Mouse (Mus musculus): ENCODE results near the gene Rnf141. TPM values are rescaled to one million over a fixed set of nuclear protein-coding genes. Genes with fewer than 3 reads are reported as not detected.

The Rnf141 gene
- polyA plus RNA-seq, 1 experiment, result 76.4 TPM

GRCm38 (mm10) chr7:110768451-110769064, 75.7 kb downstream of the Rnf141 start:
- Histone ChIP-seq H3K36me3 (ENCODE audit: control insufficient read depth, insufficient read depth, low read length) (no peaks in the 10 kb centered on the region), H3K27me3 (ENCODE audit: control insufficient read depth, insufficient read depth, low read length) (no peaks in the 10 kb centered on the region), H3K4me3 (ENCODE audit: control insufficient read depth, low read depth, low read length) (peak overlapping the region; percentile 44), H3K4me1 (ENCODE audit: control insufficient read depth, insufficient read depth, low read length) (peaks cover 10% of the 10 kb centered on the region), H3K27ac (ENCODE audit: control insufficient read depth, insufficient read depth, low read depth, low read length) (no peak overlapping the region)
- no peak for TF ChIP-seq CTCF (IDR thresholded peaks at IDR 0.05; ENCODE audit: control insufficient read depth, insufficient read depth, insufficient replicate concordance, low read depth, low read length)
- TF ChIP-seq POLR2A (IDR thresholded peaks at IDR 0.05; ENCODE audit: control insufficient read depth, low read depth, low read length), result no peak

- H3K27me3 ChIP-seq (ENCODE audit: control insufficient read depth, insufficient read depth, low read length), result no peaks in the 10 kb centered on the region
- peak within 1 kb of the TSS; percentile 44 for H3K4me3 ChIP-seq (ENCODE audit: control insufficient read depth, low read depth, low read length)
- H3K4me1 ChIP-seq (ENCODE audit: control insufficient read depth, insufficient read depth, low read length), result peaks cover 10% of the 10 kb centered on the region
- no peak within 1 kb of the TSS for H3K27ac ChIP-seq (ENCODE audit: control insufficient read depth, insufficient read depth, low read depth, low read length)
- H3K36me3 ChIP-seq (ENCODE audit: control insufficient read depth, insufficient read depth, low read length), result no peaks in the 10 kb centered on the region
- TF ChIP-seq CTCF (IDR thresholded peaks at IDR 0.05; ENCODE audit: control insufficient read depth, insufficient read depth, insufficient replicate concordance, low read depth, low read length) (no peak), POLR2A (IDR thresholded peaks at IDR 0.05; ENCODE audit: control insufficient read depth, low read depth, low read length) (no peak)
Measured at GRCm38 (mm10) chr7:110768001-110768400, 76.3 kb downstream of the Rnf141 start, which contains the start of gene Ampd3. Ampd3 (plus strand) TSS chr7:110768206.

GRCm38 (mm10) chr7:110762605-110763180, 81.6 kb downstream of the Rnf141 start:
- Histone ChIP-seq H3K27ac (ENCODE audit: control insufficient read depth, insufficient read depth, low read depth, low read length) (no peak overlapping the region), H3K4me3 (ENCODE audit: control insufficient read depth, low read depth, low read length) (no peak overlapping the region), H3K4me1 (ENCODE audit: control insufficient read depth, insufficient read depth, low read length) (no peaks in the 10 kb centered on the region), H3K27me3 (ENCODE audit: control insufficient read depth, insufficient read depth, low read length) (no peaks in the 10 kb centered on the region), H3K36me3 (ENCODE audit: control insufficient read depth, insufficient read depth, low read length) (no peaks in the 10 kb centered on the region)
- TF ChIP-seq POLR2A (IDR thresholded peaks at IDR 0.05; ENCODE audit: control insufficient read depth, low read depth, low read length) (no peak), CTCF (IDR thresholded peaks at IDR 0.05; ENCODE audit: control insufficient read depth, insufficient read depth, insufficient replicate concordance, low read depth, low read length) (no peak)

- peaks cover 5% of the 10 kb centered on the region for H3K4me1 ChIP-seq (ENCODE audit: control insufficient read depth, insufficient read depth, low read length)
- no peaks in the 10 kb centered on the region for H3K27me3 ChIP-seq (ENCODE audit: control insufficient read depth, insufficient read depth, low read length)
- no peak overlapping the region for H3K4me3 ChIP-seq (ENCODE audit: control insufficient read depth, low read depth, low read length)
- TF ChIP-seq CTCF (IDR thresholded peaks at IDR 0.05; ENCODE audit: control insufficient read depth, insufficient read depth, insufficient replicate concordance, low read depth, low read length) (no peak), POLR2A (IDR thresholded peaks at IDR 0.05; ENCODE audit: control insufficient read depth, low read depth, low read length) (no peak)
- no peak overlapping the region for H3K27ac ChIP-seq (ENCODE audit: control insufficient read depth, insufficient read depth, low read depth, low read length)
- H3K36me3 ChIP-seq (ENCODE audit: control insufficient read depth, insufficient read depth, low read length), result no peaks in the 10 kb centered on the region
Measured at GRCm38 (mm10) chr7:110756440-110756839, 87.8 kb downstream of the Rnf141 start.

DNA sequence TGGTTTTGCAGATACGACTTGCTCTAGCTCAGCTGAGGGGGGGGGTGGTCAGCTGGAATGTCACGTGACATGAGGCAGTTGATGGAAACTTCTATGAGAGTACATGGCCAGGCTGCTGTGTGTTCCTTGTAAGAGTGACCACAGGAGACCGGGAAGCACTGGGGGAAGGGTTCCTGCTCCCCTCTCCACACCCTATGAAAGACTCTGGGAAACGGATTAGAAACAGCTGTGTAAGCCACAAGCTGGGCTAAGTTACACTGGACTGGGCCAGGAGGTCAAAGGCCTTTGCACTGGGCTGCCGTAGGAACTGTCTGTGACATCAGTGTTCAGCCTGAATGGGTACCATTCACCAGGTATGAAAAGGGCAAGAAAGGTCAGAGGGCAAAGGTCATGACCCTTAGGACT, 90.3 kb downstream of the Rnf141 start:
- Histone ChIP-seq H3K27ac (ENCODE audit: control insufficient read depth, insufficient read depth, low read depth, low read length) (no peak overlapping the region), H3K4me3 (ENCODE audit: control insufficient read depth, low read depth, low read length) (no peak overlapping the region), H3K36me3 (ENCODE audit: control insufficient read depth, insufficient read depth, low read length) (no peaks in the 10 kb centered on the region), H3K27me3 (ENCODE audit: control insufficient read depth, insufficient read depth, low read length) (no peaks in the 10 kb centered on the region), H3K4me1 (ENCODE audit: control insufficient read depth, insufficient read depth, low read length) (peaks cover 5% of the 10 kb centered on the region)
- TF ChIP-seq POLR2A (IDR thresholded peaks at IDR 0.05; ENCODE audit: control insufficient read depth, low read depth, low read length) (no peak), CTCF (IDR thresholded peaks at IDR 0.05; ENCODE audit: control insufficient read depth, insufficient read depth, insufficient replicate concordance, low read depth, low read length) (no peak)

DNA sequence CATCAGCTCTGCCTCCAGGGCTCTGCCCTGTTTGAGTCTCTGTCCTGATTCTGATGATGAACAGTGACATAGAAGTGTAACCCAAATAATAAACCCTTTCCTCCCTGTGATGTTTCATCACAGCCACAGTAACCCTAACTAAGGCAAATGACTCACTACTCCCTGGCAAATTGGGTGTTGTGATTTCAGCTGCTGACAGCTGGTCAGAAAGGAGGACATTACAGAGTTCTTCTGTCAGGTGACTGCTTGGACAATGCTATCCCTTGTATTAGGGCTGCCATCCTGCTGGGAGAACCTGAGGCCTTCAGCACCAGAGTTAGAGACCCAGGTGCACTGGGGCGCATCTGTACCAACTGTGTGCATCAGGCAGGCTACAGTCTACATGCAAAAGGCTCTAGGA, 90.9 kb downstream of the Rnf141 start:
- Histone ChIP-seq H3K27ac (ENCODE audit: control insufficient read depth, insufficient read depth, low read depth, low read length) (no peak overlapping the region), H3K4me3 (ENCODE audit: control insufficient read depth, low read depth, low read length) (no peak overlapping the region)

GRCm38 (mm10) chr7:110751634-110752033, 92.6 kb downstream of the Rnf141 start:
- no peaks in the 10 kb centered on the region for H3K36me3 ChIP-seq (ENCODE audit: control insufficient read depth, insufficient read depth, low read length)
- H3K27me3 ChIP-seq (ENCODE audit: control insufficient read depth, insufficient read depth, low read length), result no peaks in the 10 kb centered on the region
- H3K4me3 ChIP-seq (ENCODE audit: control insufficient read depth, low read depth, low read length), result no peak overlapping the region
- H3K4me1 ChIP-seq (ENCODE audit: control insufficient read depth, insufficient read depth, low read length), result peaks cover 5% of the 10 kb centered on the region
- H3K27ac ChIP-seq (ENCODE audit: control insufficient read depth, insufficient read depth, low read depth, low read length), result no peak overlapping the region
- TF ChIP-seq CTCF (IDR thresholded peaks at IDR 0.05; ENCODE audit: control insufficient read depth, insufficient read depth, insufficient replicate concordance, low read depth, low read length) (no peak), POLR2A (IDR thresholded peaks at IDR 0.05; ENCODE audit: control insufficient read depth, low read depth, low read length) (no peak)

More for the DNA sequence above, 90.9 kb downstream of the Rnf141 start:
- H3K4me1 ChIP-seq (ENCODE audit: control insufficient read depth, insufficient read depth, low read length), result peaks cover 5% of the 10 kb centered on the region
- H3K36me3 ChIP-seq (ENCODE audit: control insufficient read depth, insufficient read depth, low read length), result no peaks in the 10 kb centered on the region
- H3K27me3 ChIP-seq (ENCODE audit: control insufficient read depth, insufficient read depth, low read length), result no peaks in the 10 kb centered on the region
- TF ChIP-seq CTCF (IDR thresholded peaks at IDR 0.05; ENCODE audit: control insufficient read depth, insufficient read depth, insufficient replicate concordance, low read depth, low read length) (no peak), POLR2A (IDR thresholded peaks at IDR 0.05; ENCODE audit: control insufficient read depth, low read depth, low read length) (no peak)
